Mouse (Mus musculus) regulatory T cell (primary cell): ENCODE measurements around the gene Crtc1.

Experiments used
- in situ Hi-C: fragments of 300-600 bp; cut with MboI, MseI; formaldehyde crosslinking; loops from one replicate; pipeline ENCODE4 v1.15.1; 2025; ENCODE audit warnings: high pct_unique_total_duplicates

Gene Crtc1

GRCm38 (mm10) chr8:70422722-70423121 lies 16.7 kb downstream of the Crtc1 start:
- in situ Hi-C loops: no loop called here

- in situ Hi-C loops: no loop called here
Observed at GRCm38 (mm10) chr8:70421349-70422104, 17.9 kb downstream of the Crtc1 start.

GRCm38 (mm10) chr8:70419879-70420643 lies 19.3 kb downstream of the Crtc1 start:
- in situ Hi-C loops: loop anchor here (10.0 kb wide), 1 partner anchor 85 kb away; the partner anchor contains the start of gene Rex1bd

- in situ Hi-C loops: loop anchor here (10.0 kb wide), 1 partner anchor 86 kb away; the partner anchor contains the start of gene Rex1bd
Observed at GRCm38 (mm10) chr8:70418954-70419353, 20.4 kb downstream of the Crtc1 start.

DNA sequence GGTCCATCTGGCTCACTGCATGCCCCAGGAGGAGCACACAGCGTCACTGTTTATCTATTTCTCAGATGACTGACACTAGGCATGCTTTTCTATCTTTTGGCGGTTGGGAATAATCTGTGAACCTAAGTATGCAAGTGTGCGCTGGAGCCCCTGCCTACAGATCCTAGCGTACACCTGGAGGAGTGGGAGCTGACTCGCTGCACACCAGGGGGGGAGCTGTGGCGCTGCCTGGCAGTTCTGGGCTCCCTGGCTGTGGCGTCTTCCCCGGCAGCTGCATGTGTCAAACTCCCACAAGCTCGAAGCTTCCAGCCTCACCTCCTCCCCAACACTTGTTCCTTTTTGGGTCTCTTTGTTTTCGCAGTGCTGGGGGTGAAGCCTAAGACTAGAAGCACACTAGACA lies 21.5 kb downstream of the Crtc1 start:
- in situ Hi-C loops: loop anchor here (10.0 kb wide), 1 partner anchor 87 kb away; the partner anchor contains the start of gene Rex1bd

GRCm38 (mm10) chr8:70416941-70417340 lies 22.4 kb downstream of the Crtc1 start:
- in situ Hi-C loops: loop anchor here (10.0 kb wide), 1 partner anchor 88 kb away; the partner anchor contains the start of gene Rex1bd

GRCm38 (mm10) chr8:70415540-70416451 lies 23.6 kb downstream of the Crtc1 start:
- in situ Hi-C loops: loop anchor here (10.0 kb wide), 1 partner anchor 89 kb away; the partner anchor contains the start of gene Rex1bd

DNA sequence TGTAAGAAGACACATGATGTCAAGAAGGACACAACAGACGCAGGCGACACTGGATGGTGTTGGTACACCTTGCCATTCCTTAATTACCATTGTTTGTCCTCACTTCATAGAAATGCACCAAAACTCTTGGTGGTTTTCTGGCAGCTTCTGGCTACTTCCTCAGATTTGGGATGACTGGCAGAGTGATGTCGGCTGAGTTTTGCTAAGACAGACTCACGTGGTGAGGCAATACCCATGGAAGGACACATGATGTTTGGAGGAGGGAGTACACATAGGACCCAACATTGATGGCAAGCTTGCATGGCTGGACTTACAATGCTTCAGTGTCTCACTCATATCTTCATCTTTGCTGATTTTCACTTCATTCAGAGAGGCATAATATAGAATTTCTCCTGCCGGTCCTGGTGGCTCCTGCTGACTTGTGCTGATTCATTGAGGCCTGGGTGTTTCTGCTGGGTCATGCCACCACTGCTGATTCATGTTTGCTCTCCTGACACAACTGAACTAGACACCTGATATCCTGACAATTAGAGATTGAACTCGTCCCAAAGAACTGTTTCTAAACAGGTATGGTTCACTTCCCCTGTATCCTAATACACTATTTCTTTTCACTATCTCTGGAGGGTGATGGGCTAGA lies 25.0 kb downstream of the Crtc1 start:
- in situ Hi-C loops: loop anchor here (10.0 kb wide), 1 partner anchor 90 kb away; the partner anchor contains the start of gene Rex1bd

GRCm38 (mm10) chr8:70410281-70410680 lies 29.1 kb downstream of the Crtc1 start:
- in situ Hi-C loops: loop anchor here (10.0 kb wide), 1 partner anchor 95 kb away; the partner anchor contains the start of gene Rex1bd

DNA sequence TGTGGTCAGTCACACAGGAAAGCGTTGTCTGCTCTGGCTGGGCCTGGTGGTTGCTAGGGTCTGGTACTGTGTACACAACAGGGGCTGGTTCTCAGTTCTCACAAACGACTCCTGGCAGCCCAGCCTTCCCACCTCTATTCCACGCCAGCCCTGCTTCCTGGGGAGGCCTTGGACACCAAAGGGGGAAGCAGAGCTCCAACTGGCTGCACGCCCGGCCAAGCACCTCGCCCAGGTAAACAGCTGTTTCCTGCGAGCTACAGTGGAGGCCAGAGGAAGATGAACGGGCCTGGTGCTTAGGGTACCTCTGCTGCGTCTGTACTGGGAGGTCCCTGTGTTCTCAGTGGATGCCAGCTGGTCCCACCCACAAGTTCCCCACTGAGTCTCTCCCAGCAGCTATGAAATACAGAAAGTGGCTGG lies 29.9 kb downstream of the Crtc1 start:
- in situ Hi-C loops: no loop called here

- in situ Hi-C loops: no loop called here
Observed at GRCm38 (mm10) chr8:70409019-70409418, 30.4 kb downstream of the Crtc1 start.

- in situ Hi-C loops: no loop called here
Observed at GRCm38 (mm10) chr8:70408301-70408700, 31.1 kb downstream of the Crtc1 start.

DNA sequence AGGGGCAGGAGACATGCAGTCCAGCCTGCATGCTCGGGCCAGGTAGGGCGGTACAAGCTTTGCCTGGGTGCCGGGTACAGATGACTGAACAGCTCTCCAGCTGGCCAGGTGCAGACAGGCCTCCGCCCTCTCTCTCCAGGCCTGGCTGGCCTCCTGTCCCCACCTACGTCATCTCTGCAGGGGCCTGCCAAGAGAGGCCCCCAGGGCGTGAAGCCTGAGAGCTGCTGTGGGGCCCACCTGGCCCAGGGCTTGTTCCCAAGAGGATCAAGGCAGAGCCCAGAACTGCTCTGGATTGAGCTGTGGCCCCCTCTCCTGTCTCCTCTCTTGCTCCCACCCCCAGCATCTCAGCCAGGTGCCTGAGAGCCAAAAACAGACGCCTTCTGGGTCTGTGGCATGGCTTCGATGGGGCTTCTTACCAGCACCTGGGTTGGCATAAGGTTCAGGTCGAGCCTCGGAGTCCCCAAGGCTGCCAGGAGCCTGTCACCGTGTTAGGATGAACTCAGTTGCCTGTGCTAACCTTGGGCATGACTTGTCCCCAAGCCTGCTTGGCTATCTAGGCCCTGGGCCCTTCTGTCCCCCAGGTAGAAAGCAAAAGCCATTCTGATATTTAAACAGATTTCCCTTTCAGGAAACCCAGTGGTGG lies 32.8 kb downstream of the Crtc1 start:
- in situ Hi-C loops: no loop called here

DNA sequence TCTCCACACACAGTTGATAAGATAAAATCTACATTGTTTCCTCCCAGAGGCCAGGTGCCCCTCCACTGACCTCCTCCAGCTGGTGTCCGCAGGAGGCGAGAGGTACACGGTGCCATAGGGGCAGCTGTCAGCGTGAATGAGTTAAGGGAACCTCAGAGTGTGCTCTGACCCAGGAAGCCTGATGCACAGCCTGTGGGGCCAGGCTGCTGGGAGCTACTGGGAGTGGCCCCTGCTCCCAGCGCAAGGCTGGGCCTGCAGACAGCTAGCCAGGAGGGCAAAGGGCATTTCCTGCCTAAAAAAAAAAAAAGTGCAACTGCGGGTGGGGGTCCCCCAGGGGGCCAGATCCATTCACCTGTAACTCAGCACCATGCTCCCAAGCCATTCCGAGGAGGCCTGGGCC lies 34.2 kb downstream of the Crtc1 start:
- in situ Hi-C loops: no loop called here

GRCm38 (mm10) chr8:70404212-70404611 lies 35.2 kb downstream of the Crtc1 start:
- in situ Hi-C loops: no loop called here

GRCm38 (mm10) chr8:70397611-70398563 lies 41.5 kb downstream of the Crtc1 start:
- in situ Hi-C loops: no loop called here

DNA sequence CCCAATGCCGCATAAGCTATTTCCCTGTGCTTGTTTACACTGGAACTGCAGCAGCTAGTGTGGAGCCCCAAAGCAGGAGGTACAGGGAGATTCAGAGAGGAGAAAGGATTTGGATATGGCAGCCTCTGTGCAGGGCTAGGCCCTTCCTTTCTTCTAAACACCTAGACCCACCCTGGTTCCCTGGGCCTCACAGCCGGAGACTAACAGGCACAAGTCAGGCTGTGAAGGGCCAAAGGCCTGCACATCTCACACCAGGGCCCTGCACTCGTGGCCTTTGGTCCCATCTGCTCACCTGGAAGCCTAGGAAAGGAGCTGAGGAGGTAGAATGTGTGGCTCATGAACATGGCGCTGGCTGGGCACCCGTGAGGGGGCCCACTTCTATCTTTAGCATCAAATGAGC lies 43.2 kb downstream of the Crtc1 start:
- in situ Hi-C loops: no loop called here

DNA sequence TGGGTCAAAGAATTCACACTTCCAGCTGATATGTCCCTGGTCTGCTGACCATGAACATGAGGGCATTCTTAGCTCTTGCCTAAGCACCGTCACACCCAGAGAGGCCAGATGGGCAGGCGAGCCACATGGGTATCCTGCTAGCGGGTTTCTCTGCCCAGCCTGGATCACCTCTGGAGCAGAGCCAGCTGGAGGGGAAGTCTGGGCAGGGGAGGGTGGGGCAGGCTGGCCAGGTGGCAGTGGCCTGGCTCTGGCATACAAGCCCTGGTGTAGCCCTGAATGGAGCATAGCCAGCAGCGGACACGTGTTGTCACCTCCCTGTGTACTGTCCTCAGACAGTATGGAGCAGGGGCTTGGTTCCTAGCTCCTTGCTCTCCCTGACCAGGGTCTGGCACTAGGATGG lies 43.7 kb downstream of the Crtc1 start:
- in situ Hi-C loops: no loop called here
